Mouse (Mus musculus) adrenal gland, adult (tissue): Measurements from ENCODE around the gene Hikeshi.

Source experiments
- DNase-seq, 2 experiments: peaks; one replicate each; pipeline ENCODE4 v3.0.0; 2022 to 2023; ENCODE audit warnings: low spot score in 1 of 2; ENCODE audit not compliant: inconsistent age in 2 of 2

Gene Hikeshi

GRCm38 (mm10) chr7:89913432-89914158 lies 27.4 kb downstream of the Hikeshi start:
- DNase-seq, result no peak

GRCm38 (mm10) chr7:89912356-89912755 lies 28.6 kb downstream of the Hikeshi start:
- DNase-seq, result peak in 1 of 2 experiments; percentile 40

GRCm38 (mm10) chr7:89909711-89910110 lies 31.3 kb downstream of the Hikeshi start:
- DNase-seq, result no peak

GRCm38 (mm10) chr7:89908899-89909621 lies 31.9 kb downstream of the Hikeshi start:
- peak in 1 of 2 experiments; percentile 53 for DNase-seq

- peak in 1 of 2 experiments; percentile 46 for DNase-seq
Observed at GRCm38 (mm10) chr7:89908421-89908820, 32.6 kb downstream of the Hikeshi start.

GRCm38 (mm10) chr7:89907950-89908349 lies 33.1 kb downstream of the Hikeshi start:
- DNase-seq, result peak; percentile 77 to 95

GRCm38 (mm10) chr7:89903442-89904343 lies 37.3 kb downstream of the Hikeshi start, which contains the start of gene Ccdc81:
Ccdc81 (minus strand) TSS chr7:89903629.
- peak; percentile 28 to 59 for DNase-seq

- no peak for DNase-seq
Observed at GRCm38 (mm10) chr7:89903007-89903406, 38.0 kb downstream of the Hikeshi start.

GRCm38 (mm10) chr7:89891856-89892255 lies 49.1 kb downstream of the Hikeshi start:
- DNase-seq, result peak; percentile 37 to 78

GRCm38 (mm10) chr7:89891412-89891811 lies 49.6 kb downstream of the Hikeshi start:
- DNase-seq, result no peak

- no peak for DNase-seq
Observed at GRCm38 (mm10) chr7:89884551-89884950, 56.5 kb downstream of the Hikeshi start.

GRCm38 (mm10) chr7:89879686-89880085 lies 61.3 kb downstream of the Hikeshi start:
- DNase-seq, result no peak
